Mouse (Mus musculus) urinary bladder, postnatal 25 days (tissue): Measurements from ENCODE around the gene Adam11.

ENCODE experiments used
- DNase-seq: peaks from one replicate; pipeline ENCODE4 v3.0.0; 2022; ENCODE audit warnings: low spot score

The Adam11 gene

GRCm38 (mm10) chr11:102827097-102827496 lies 65.9 kb downstream of the Adam11 start:
- DNase-seq = no peak
